Mouse (Mus musculus): ENCODE data around the gene Oscp1. TPM values are rescaled to one million over a fixed set of nuclear protein-coding genes. Genes with fewer than 3 reads are reported as not detected.

Gene Oscp1
- polyA plus RNA-seq, 1 experiment from 2014 or later = 1.5 TPM

DNA sequence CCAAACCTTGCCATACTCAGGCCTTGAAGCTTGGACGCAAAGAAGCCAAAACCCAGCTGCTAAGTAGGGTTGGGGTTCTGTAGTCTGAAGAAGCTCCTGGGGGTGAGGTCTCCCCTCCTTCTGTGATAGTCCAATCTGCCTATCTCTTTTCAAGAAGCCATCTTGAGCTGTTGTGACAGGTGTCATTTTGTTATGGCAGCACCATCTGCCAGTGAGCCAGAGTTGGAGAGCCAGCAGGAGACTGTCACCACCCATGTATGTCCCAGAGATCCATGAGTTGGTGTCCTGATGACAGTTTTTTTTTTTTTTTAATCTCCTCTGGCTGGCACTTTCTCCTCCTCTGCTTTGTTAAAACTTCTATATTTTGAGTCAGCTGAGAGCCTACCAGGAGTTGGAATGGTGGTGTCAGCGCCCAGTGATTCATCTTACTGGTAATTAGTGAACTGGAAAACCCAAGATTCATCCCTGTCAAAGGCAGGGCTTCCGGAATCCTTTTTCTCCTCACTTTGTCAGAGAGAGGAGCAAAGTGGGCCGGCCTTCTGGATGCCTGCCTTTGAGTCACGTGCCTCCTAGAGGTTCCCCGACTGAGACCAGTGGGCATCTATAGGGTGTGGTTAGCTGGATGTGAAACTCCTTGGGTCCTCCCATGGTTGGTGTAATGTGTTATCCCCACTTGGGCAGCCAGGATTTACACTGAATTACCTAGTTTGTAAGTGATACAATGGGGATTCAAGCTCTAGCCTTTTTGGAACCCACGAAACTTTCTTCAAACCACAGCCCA is 43.9 kb downstream of the Oscp1 start:
- peak overlapping the region; percentile 98 for H3K4me3 ChIP-seq (replicated peaks)
- WGBS (ENCODE audit: insufficient replicate concordance) = 46% methylated on average over 7 of the region's 7 CpGs
- H3K9ac ChIP-seq = peak overlapping the region; percentile 95
- H3K4me2 ChIP-seq = peak overlapping the region; percentile 99
- DNase-seq (peak; percentile 63), ATAC-seq (ENCODE audit: low read depth) (peak; percentile 58)
- peak overlapping the region; percentile 98 for H3K27ac ChIP-seq
- H3K36me3 ChIP-seq = peaks cover 14% of the 10 kb centered on the region
- H3K27me3 ChIP-seq = no peaks in the 10 kb centered on the region
- H3K4me1 ChIP-seq (replicated peaks) = peaks cover 93% of the 10 kb centered on the region
- no peaks in the 10 kb centered on the region for H3K9me3 ChIP-seq (replicated peaks)

DNA sequence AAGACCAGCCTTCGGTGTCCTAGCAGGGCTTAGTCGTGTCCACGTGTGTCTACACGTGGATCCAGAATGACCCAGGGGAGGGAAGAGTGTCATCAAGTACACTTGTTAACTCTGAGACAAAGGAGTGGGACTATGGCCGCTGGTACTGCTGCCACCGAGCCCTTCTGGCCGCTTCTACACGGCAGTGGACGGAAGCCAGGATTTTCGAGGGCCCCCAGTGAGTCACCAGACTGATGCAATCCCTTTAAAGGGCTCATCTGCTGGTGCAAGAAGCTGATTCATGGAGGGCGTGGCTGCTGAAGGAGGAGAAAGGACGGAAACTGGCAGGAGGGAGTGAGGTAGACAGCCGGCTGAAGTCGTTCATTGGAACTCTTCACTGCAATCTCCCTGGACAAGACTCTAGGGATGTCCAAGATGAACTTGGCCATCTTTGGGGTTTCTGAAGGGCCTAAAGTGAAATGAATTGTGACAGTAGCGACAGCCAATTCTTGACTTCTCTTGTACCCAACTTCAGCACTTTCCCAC is 44.8 kb downstream of the Oscp1 start:
- peak overlapping the region; percentile 98 for H3K4me3 ChIP-seq (replicated peaks)
- H3K36me3 ChIP-seq = peaks cover 9% of the 10 kb centered on the region
- DNase-seq = peak; percentile 89
- peak overlapping the region; percentile 95 for H3K9ac ChIP-seq
- peak overlapping the region; percentile 98 for H3K27ac ChIP-seq
- under 1% methylated on average over 15 of the region's 15 CpGs for WGBS (ENCODE audit: insufficient replicate concordance)
- H3K4me2 ChIP-seq = peak overlapping the region; percentile 99
- H3K9me3 ChIP-seq (replicated peaks) = no peaks in the 10 kb centered on the region
- H3K27me3 ChIP-seq = no peaks in the 10 kb centered on the region
- peak; percentile 80 for ATAC-seq (ENCODE audit: low read depth)
- H3K4me1 ChIP-seq (replicated peaks) = peaks cover 93% of the 10 kb centered on the region

DNA sequence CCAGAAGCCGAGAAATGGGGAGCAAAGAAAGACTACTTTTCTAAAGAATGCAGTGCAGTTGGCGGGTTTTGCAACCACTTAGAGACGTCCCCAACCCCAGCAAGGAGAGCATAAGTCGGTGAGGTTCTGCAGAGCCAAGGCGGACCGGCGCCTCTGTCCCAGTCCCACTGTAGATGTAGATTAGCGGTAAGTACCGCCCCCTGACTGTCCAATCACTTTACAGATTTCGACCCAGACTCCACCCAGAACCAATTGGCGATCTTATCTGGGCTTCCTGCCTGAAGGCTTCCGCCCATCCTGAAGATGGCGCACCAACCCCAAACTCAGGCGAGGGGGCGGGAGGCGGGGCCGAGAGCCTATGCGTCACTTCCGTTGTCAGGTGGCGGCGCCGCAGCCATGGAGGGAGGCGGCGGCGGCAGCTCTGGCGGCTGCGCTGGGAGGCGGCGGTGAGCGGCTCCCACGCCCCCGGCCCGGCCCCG is 45.3 kb downstream of the Oscp1 start, which contains the start of gene Stk40:
Gene Stk40, plus strand, starts transcription at position 368 of the 479 bp plus-strand sequence.
- ATAC-seq (ENCODE audit: low read depth) (peak; percentile 87), DNase-seq (peak; percentile 94)
- peak within 1 kb of the TSS; percentile 98 for H3K4me3 ChIP-seq (replicated peaks)
- peak within 1 kb of the TSS; percentile 98 for H3K27ac ChIP-seq
- under 1% methylated on average over 34 of the region's 34 CpGs for WGBS (ENCODE audit: insufficient replicate concordance)
- peaks cover 4% of the 10 kb centered on the region for H3K36me3 ChIP-seq
- peaks cover 93% of the 10 kb centered on the region for H3K4me1 ChIP-seq (replicated peaks)
- H3K27me3 ChIP-seq = no peaks in the 10 kb centered on the region
- H3K9ac ChIP-seq = peak within 1 kb of the TSS; percentile 95
- peak within 1 kb of the TSS; percentile 99 for H3K4me2 ChIP-seq
- H3K9me3 ChIP-seq (replicated peaks) = no peaks in the 10 kb centered on the region

DNA sequence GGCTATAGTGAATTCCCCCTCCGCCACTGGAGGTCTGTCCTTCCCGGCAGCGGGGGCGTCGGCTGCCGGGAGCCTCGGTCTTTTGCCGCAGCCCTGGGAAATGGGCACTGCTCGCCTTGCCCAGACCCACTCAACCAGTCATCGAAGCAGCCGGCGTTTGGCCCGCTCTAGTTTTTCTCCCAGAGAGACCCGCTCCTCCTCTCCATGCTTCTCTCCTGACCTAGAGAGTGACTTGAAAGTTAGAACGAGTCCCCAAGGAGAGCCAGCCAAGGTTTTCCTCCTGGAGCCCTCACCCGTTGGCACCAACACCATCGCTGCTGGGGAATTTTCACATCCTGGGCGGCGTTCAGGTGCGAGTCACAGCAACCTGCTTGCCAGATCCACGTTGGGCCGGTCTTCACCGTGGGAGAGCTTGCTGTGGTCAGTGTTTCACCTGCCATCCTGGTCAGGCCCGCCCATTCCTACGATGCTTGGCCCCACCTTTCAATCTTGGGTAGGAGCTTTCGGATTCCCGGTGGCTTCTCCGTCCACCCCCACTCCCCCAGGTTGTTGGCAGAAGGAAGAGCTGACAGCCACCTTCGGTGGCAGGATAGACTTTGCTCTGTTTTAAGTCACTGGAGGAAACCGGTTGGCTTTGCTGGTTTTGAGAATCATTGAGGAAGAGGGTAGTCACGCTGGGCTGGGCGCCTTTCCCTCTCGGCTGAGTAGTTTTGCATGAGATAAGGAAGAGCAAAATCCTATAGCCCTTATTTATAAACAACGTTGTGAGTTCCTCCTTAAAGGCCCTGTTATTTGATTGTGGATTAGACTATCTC is 46.1 kb downstream of the Oscp1 start:
- Histone ChIP-seq H3K36me3 (no peaks in the 10 kb centered on the region), H3K4me2 (peak overlapping the region; percentile 99), H3K9me3 (replicated peaks) (no peaks in the 10 kb centered on the region), H3K4me1 (replicated peaks) (peaks cover 93% of the 10 kb centered on the region), H3K27me3 (no peaks in the 10 kb centered on the region), H3K27ac (peak overlapping the region; percentile 98), H3K9ac (peak overlapping the region; percentile 95), H3K4me3 (replicated peaks) (peak overlapping the region; percentile 98)
- WGBS (ENCODE audit: insufficient replicate concordance) = under 1% methylated on average over 34 of the region's 34 CpGs
- peak; percentile 23 for DNase-seq
- 0 out of 2 replicates have a peak, but pooled peaks have one; percentile 4 for ATAC-seq (ENCODE audit: low read depth)

DNA sequence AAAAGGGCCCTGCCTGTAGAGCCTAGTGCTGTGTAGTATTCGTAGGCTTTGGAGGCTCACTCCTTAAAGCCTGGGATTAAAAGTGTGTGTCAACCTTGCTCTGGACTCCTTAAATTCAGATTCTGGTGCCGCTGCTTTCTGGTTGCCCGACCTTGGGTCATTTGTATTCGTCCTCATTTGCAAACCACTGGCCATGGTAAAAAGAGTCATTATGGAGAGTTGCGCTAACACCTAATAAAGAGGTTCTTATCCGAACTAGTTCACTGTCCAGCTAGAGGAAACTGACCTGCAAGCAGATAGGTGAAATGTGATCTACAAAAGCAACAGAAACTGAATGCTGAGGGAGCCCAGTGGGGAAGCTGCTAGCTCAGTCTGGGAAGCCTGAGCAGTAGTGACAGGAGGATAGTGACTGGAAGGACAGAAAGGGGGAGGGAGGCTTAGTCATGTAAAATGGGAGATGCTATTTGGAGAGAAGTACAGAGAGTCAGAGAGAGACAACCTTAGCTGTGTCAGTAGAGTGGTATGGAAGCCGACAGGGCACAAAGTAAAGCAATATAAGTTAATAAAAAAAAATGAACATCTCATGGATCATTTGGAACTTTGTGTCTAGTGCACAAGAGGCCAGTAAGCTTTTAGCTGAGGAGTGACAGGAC is 46.9 kb downstream of the Oscp1 start:
- WGBS (ENCODE audit: insufficient replicate concordance) = 71% methylated on average over 7 of the region's 7 CpGs
- DNase-seq (no peak), ATAC-seq (ENCODE audit: low read depth) (no peak)
- peaks cover 93% of the 10 kb centered on the region for H3K4me1 ChIP-seq (replicated peaks)
- H3K36me3 ChIP-seq = no peaks in the 10 kb centered on the region
- no peaks in the 10 kb centered on the region for H3K27me3 ChIP-seq
- peak overlapping the region; percentile 99 for H3K4me2 ChIP-seq
- peak overlapping the region; percentile 98 for H3K4me3 ChIP-seq (replicated peaks)
- peak overlapping the region; percentile 98; the same call in 1 of the 2 replicates for H3K27ac ChIP-seq
- peak overlapping the region; percentile 95 for H3K9ac ChIP-seq
- H3K9me3 ChIP-seq (replicated peaks) = no peaks in the 10 kb centered on the region

DNA sequence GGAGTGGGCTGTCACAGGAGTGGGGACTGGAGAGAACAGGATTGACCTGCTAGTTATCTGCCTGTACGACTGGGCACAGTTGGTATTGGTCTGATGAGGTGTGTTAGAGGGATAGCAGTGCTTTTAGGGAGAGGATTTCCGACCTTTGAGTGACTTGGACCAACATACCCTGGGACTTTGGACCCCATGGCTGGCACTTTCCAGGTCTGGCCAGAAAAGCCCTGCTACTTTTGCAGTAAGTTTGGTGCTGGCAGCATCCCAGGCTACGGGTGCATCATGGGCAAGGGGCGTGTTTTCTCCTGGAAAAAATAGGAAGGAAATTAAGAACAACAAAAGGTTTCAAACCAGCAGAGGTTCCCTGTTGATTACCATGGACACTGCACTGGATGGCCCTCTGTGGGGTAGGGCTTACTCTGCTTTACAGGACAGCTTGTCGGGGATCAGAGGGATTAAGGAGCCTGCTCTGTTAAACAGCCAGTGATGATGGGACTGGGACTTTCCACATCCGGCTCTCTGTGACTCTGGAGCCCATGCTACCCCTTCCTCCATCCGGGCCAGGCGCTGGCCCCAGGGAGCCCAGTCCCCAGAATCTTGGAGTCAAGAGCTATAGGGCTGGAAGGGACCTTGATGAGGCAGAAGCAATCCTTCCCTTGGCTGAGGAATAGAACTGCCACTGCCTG is 49.8 kb downstream of the Oscp1 start:
- 62% methylated on average over 8 of the region's 8 CpGs for WGBS (ENCODE audit: insufficient replicate concordance)
- H3K9me3 ChIP-seq (replicated peaks) = no peaks in the 10 kb centered on the region
- no peak overlapping the region for H3K27ac ChIP-seq
- no peaks in the 10 kb centered on the region for H3K36me3 ChIP-seq
- DNase-seq = no peak
- no peak overlapping the region for H3K4me2 ChIP-seq
- ATAC-seq (ENCODE audit: low read depth) = no peak
- H3K27me3 ChIP-seq = no peaks in the 10 kb centered on the region
- H3K9ac ChIP-seq = 0 out of 2 replicates have a peak overlapping the region, but pooled peaks have one; percentile 36
- no peak overlapping the region for H3K4me3 ChIP-seq (replicated peaks)
- H3K4me1 ChIP-seq (replicated peaks) = peaks cover 82% of the 10 kb centered on the region

DNA sequence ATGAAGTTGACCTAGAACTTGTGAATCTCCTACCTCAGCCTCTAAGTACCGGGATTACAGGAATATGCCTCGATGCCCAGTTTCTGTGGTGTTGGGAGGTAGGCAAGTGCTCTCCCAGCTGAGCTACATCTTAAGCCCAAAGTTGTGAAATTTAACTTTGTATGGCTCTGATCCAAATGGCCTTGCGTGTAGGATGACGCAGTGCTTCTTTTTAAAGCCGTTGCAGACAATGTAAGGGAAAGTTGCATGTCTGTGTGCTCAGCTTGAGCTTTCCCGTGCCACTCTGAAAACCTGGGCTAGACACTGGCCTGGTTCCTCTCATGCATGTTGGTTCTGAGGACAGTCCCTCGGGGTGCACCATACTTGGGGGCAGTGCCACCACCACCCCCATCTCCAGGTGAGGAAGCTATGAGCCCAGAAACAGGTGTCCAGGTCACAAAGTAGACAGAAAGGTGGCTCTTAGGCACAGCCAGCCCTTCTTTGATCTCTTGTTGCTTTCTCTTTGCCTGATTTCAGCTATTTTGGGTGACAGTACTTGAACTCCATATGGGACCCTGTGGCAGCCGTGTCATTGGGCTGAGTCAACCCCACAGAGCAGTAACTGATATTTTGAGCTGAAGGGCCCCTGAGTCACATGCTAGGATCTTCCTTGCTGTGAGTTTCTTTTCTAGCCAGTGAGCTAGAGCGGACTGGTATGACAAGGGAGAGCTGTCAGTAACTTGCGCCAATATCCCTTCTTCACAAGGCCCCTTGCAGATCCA is 51.4 kb downstream of the Oscp1 start:
- peak overlapping the region; percentile 39 for H3K9ac ChIP-seq
- no peak overlapping the region for H3K4me3 ChIP-seq (replicated peaks)
- H3K4me2 ChIP-seq = peak overlapping the region; percentile 37
- no peaks in the 10 kb centered on the region for H3K9me3 ChIP-seq (replicated peaks)
- DNase-seq (no peak), ATAC-seq (ENCODE audit: low read depth) (0 out of 2 replicates have a peak, but pooled peaks have one; percentile 2)
- H3K4me1 ChIP-seq (replicated peaks) = peaks cover 86% of the 10 kb centered on the region
- WGBS (ENCODE audit: insufficient replicate concordance) = 60% methylated on average over 10 of the region's 10 CpGs
- no peaks in the 10 kb centered on the region for H3K27me3 ChIP-seq
- H3K27ac ChIP-seq = peak overlapping the region; percentile 73
- no peaks in the 10 kb centered on the region for H3K36me3 ChIP-seq

DNA sequence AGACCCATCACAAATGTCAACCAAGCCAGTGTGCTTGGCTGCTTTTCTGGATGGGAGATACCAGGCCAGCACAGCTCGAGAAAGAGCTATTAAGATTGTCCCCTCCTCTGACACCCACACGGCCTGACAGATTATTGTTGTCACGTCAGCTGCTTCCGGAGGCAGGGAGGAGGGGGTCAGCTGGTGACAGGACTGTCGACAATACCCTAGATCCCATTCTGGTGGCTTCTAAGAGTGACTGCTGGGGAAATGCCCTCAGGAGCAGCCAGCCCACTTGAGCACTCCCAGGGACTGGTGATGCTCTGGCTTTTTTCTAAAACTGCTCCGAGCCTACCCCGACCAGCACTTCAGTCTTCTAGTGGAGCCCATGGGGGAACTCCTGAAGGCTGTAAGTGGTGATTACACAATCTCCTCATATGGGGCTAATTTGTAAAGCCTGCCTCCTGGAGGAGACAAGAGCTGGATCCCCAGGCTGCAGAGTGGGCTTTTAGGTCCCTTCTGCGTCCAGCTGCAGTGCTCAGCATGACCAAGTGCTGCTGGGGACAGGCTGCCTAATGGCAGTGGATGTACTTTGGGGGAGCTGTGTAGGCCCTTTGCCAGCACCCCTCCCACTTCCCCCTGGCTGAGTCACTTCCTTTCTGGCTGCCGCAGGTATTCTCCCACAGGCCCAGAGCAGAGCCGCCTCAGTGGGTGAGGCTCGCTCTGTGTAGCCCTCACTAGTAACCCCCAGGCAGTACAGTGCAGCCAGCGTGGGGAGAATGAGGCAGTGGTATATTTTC is 52.2 kb downstream of the Oscp1 start:
- H3K27me3 ChIP-seq = no peaks in the 10 kb centered on the region
- no peaks in the 10 kb centered on the region for H3K36me3 ChIP-seq
- no peak overlapping the region for H3K4me3 ChIP-seq (replicated peaks)
- DNase-seq (no peak), ATAC-seq (ENCODE audit: low read depth) (peak; percentile 47)
- H3K27ac ChIP-seq = peak overlapping the region; percentile 73
- H3K9ac ChIP-seq = peak overlapping the region; percentile 39
- H3K9me3 ChIP-seq (replicated peaks) = no peaks in the 10 kb centered on the region
- 10% methylated on average over 12 of the region's 12 CpGs for WGBS (ENCODE audit: insufficient replicate concordance)
- H3K4me2 ChIP-seq = peak overlapping the region; percentile 37
- peaks cover 86% of the 10 kb centered on the region for H3K4me1 ChIP-seq (replicated peaks)

DNA sequence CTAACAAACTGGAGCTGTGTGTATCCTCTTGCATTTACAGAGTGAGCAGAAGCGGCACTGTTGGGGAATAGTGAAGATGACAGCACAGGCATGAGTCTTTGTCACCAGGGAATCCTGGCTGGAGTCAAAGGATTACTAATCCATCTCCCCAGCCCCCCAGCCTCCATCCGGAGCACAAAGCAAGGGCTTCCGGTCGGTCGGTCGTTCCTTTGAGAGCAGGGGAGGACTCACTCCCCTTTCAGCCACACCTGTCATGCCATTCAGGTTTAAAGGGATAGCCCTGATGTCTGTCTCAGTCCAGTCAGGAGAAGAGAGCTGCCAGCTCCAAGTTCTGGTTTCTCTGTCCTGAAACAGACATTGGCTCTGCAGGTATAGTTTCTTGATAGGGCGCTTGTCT is 52.8 kb downstream of the Oscp1 start:
- peak overlapping the region; percentile 37 for H3K4me2 ChIP-seq
- no peak for ATAC-seq (ENCODE audit: low read depth)
- DNase-seq = no peak
- H3K9ac ChIP-seq = peak overlapping the region; percentile 39; the same call in 1 of the 2 replicates
- no peaks in the 10 kb centered on the region for H3K27me3 ChIP-seq
- H3K36me3 ChIP-seq = no peaks in the 10 kb centered on the region
- no peak overlapping the region for H3K4me3 ChIP-seq (replicated peaks)
- 33% methylated on average over 7 of the region's 7 CpGs for WGBS (ENCODE audit: insufficient replicate concordance)
- H3K4me1 ChIP-seq (replicated peaks) = peaks cover 86% of the 10 kb centered on the region
- peak overlapping the region; percentile 73 for H3K27ac ChIP-seq
- no peaks in the 10 kb centered on the region for H3K9me3 ChIP-seq (replicated peaks)

Data from liver, embryonic 13.5 days (tissue).